Mouse (Mus musculus): ENCODE measurements around the gene Olfr224. TPM values are rescaled to one million over a fixed set of nuclear protein-coding genes. Genes with fewer than 3 reads are reported as not detected.
"Not testable (repeated sequence)": the region's sequence is repeated elsewhere in the genome, so short reads cannot be mapped to it uniquely, and the experiment has no call there.

The Olfr224 gene
- polyA plus RNA-seq, 1 experiment from 2014 or later, result 0.06 TPM

- ATAC-seq (replicated peaks; ENCODE audit: insufficient number of reproducible peaks, insufficient read depth, low FRiP score, low read depth), result no peak
- H3K27ac ChIP-seq, result no peak overlapping the region
- H3K36me3 ChIP-seq, result no peaks in the 10 kb centered on the region
- no peaks in the 10 kb centered on the region for H3K9me3 ChIP-seq (replicated peaks)
- H3K9ac ChIP-seq, result no peak overlapping the region
- H3K27me3 ChIP-seq, result no peaks in the 10 kb centered on the region
- no peaks in the 10 kb centered on the region for H3K4me1 ChIP-seq (replicated peaks)
- no peak overlapping the region for H3K4me3 ChIP-seq
- no peak overlapping the region for H3K4me2 ChIP-seq
These were observed 31.7 kb upstream of the Olfr224 start for GRCm38 (mm10) chr11:58602062-58602461.

GRCm38 (mm10) chr11:58597837-58598236 lies 27.5 kb upstream of the Olfr224 start:
- no peak overlapping the region for H3K4me2 ChIP-seq
- peaks cover 3% of the 10 kb centered on the region; the same call in 1 of the 2 replicates for H3K27me3 ChIP-seq
- no peak overlapping the region for H3K27ac ChIP-seq
- no peaks in the 10 kb centered on the region for H3K36me3 ChIP-seq
- H3K9ac ChIP-seq, result no peak overlapping the region
- no peak for ATAC-seq (replicated peaks; ENCODE audit: insufficient number of reproducible peaks, insufficient read depth, low FRiP score, low read depth)
- no peaks in the 10 kb centered on the region for H3K9me3 ChIP-seq (replicated peaks)
- H3K4me1 ChIP-seq (replicated peaks), result no peaks in the 10 kb centered on the region
- 81% methylated on average over 13 of the region's 13 CpGs for WGBS
- no peak overlapping the region for H3K4me3 ChIP-seq

- Histone ChIP-seq H3K27ac (no peak within 1 kb of the TSS), H3K4me1 (replicated peaks) (no peaks in the 10 kb centered on the region), H3K4me2 (no peak within 1 kb of the TSS), H3K9ac (no peak within 1 kb of the TSS), H3K4me3 (no peak within 1 kb of the TSS), H3K9me3 (replicated peaks) (no peaks in the 10 kb centered on the region), H3K27me3 (peaks cover 3% of the 10 kb centered on the region; the same call in 1 of the 2 replicates), H3K36me3 (no peaks in the 10 kb centered on the region)
- 74% methylated on average over 6 of the region's 6 CpGs for WGBS
- no peak for ATAC-seq (replicated peaks; ENCODE audit: insufficient number of reproducible peaks, insufficient read depth, low FRiP score, low read depth)
These were observed 24.5 kb upstream of the Olfr224 start, which contains the start of gene Olfr324 for GRCm38 (mm10) chr11:58594814-58595213. Olfr324 (plus strand) TSS chr11:58595114.

- no peak overlapping the region for H3K27ac ChIP-seq
- no peak overlapping the region for H3K4me3 ChIP-seq
- no peaks in the 10 kb centered on the region for H3K27me3 ChIP-seq
- no peak for ATAC-seq (replicated peaks; ENCODE audit: insufficient number of reproducible peaks, insufficient read depth, low FRiP score, low read depth)
- H3K4me1 ChIP-seq (replicated peaks), result no peaks in the 10 kb centered on the region
- H3K9ac ChIP-seq, result no peak overlapping the region
- no peaks in the 10 kb centered on the region for H3K36me3 ChIP-seq
- no peaks in the 10 kb centered on the region for H3K9me3 ChIP-seq (replicated peaks)
- H3K4me2 ChIP-seq, result no peak overlapping the region
- WGBS, result 62% methylated on average over 3 of the region's 3 CpGs
These were observed 18.4 kb upstream of the Olfr224 start for GRCm38 (mm10) chr11:58588620-58589250.

GRCm38 (mm10) chr11:58587898-58588348 lies 17.6 kb upstream of the Olfr224 start:
- Histone ChIP-seq H3K9me3 (replicated peaks) (no peaks in the 10 kb centered on the region), H3K4me2 (no peak overlapping the region), H3K27ac (no peak overlapping the region), H3K27me3 (no peaks in the 10 kb centered on the region), H3K4me3 (no peak overlapping the region), H3K9ac (no peak overlapping the region), H3K4me1 (replicated peaks) (no peaks in the 10 kb centered on the region), H3K36me3 (no peaks in the 10 kb centered on the region)
- no peak for ATAC-seq (replicated peaks; ENCODE audit: insufficient number of reproducible peaks, insufficient read depth, low FRiP score, low read depth)
- WGBS, result 61% methylated on average over 7 of the region's 7 CpGs

GRCm38 (mm10) chr11:58578636-58579035 lies 8.3 kb upstream of the Olfr224 start:
- Histone ChIP-seq H3K4me1 (replicated peaks) (no peaks in the 10 kb centered on the region), H3K9ac (no peak overlapping the region), H3K4me2 (no peak overlapping the region), H3K27ac (no peak overlapping the region), H3K9me3 (replicated peaks) (no peaks in the 10 kb centered on the region), H3K27me3 (no peaks in the 10 kb centered on the region), H3K4me3 (no peak overlapping the region), H3K36me3 (no peaks in the 10 kb centered on the region)
- 61% methylated on average over 8 of the region's 8 CpGs for WGBS
- no peak for ATAC-seq (replicated peaks; ENCODE audit: insufficient number of reproducible peaks, insufficient read depth, low FRiP score, low read depth)

GRCm38 (mm10) chr11:58577430-58577829 lies 7.1 kb upstream of the Olfr224 start, which contains the start of gene Olfr325:
Olfr325 (plus strand) TSS chr11:58577730.
- no peak within 1 kb of the TSS for H3K27ac ChIP-seq
- no peak within 1 kb of the TSS for H3K4me3 ChIP-seq
- no peak within 1 kb of the TSS for H3K4me2 ChIP-seq
- no peaks in the 10 kb centered on the region for H3K4me1 ChIP-seq (replicated peaks)
- 84% methylated on average over 1 of the region's 1 CpGs for whole genome bisulfite sequencing
- H3K9ac ChIP-seq, result no peak within 1 kb of the TSS
- no peaks in the 10 kb centered on the region for H3K36me3 ChIP-seq
- H3K27me3 ChIP-seq, result no peaks in the 10 kb centered on the region
- no peak for ATAC-seq (replicated peaks; ENCODE audit: insufficient number of reproducible peaks, insufficient read depth, low FRiP score, low read depth)
- H3K9me3 ChIP-seq (replicated peaks), result no peaks in the 10 kb centered on the region

- WGBS, result 72% methylated on average over 1 of the region's 1 CpGs
- H3K4me2 ChIP-seq, result no peak within 1 kb of the TSS
- H3K27me3 ChIP-seq, result no peaks in the 10 kb centered on the region
- no peak within 1 kb of the TSS for H3K4me3 ChIP-seq
- H3K9ac ChIP-seq, result no peak within 1 kb of the TSS
- no peak within 1 kb of the TSS for H3K27ac ChIP-seq
- no peaks in the 10 kb centered on the region for H3K4me1 ChIP-seq (replicated peaks)
- ATAC-seq (replicated peaks; ENCODE audit: insufficient number of reproducible peaks, insufficient read depth, low FRiP score, low read depth), result no peak
- H3K9me3 ChIP-seq (replicated peaks), result no peaks in the 10 kb centered on the region
- no peaks in the 10 kb centered on the region for H3K36me3 ChIP-seq
These were observed 14.8 kb downstream of the Olfr224 start, which contains the start of gene Olfr328 for GRCm38 (mm10) chr11:58555536-58555935. Olfr328 (minus strand) TSS chr11:58555636.

GRCm38 (mm10) chr11:58546322-58546721 lies 24.0 kb downstream of the Olfr224 start, which contains the start of gene Olfr329-ps:
Olfr329-ps (minus strand) TSS chr11:58546422.
- Histone ChIP-seq H3K27ac (no peak within 1 kb of the TSS), H3K4me2 (no peak within 1 kb of the TSS), H3K9me3 (replicated peaks) (no peaks in the 10 kb centered on the region), H3K4me1 (replicated peaks) (no peaks in the 10 kb centered on the region), H3K27me3 (no peaks in the 10 kb centered on the region), H3K4me3 (no peak within 1 kb of the TSS), H3K36me3 (no peaks in the 10 kb centered on the region), H3K9ac (no peak within 1 kb of the TSS)
- no peak for ATAC-seq (replicated peaks; ENCODE audit: insufficient number of reproducible peaks, insufficient read depth, low FRiP score, low read depth)
- WGBS, result 71% methylated on average over 5 of the region's 5 CpGs

- H3K4me2 ChIP-seq; H3K9ac ChIP-seq; H3K4me1 ChIP-seq (replicated peaks); ATAC-seq (replicated peaks; ENCODE audit: insufficient number of reproducible peaks, insufficient read depth, low FRiP score, low read depth); H3K9me3 ChIP-seq (replicated peaks); H3K36me3 ChIP-seq; H3K27ac ChIP-seq; H3K27me3 ChIP-seq; H3K4me3 ChIP-seq: not testable (repeated sequence)
These were observed 35.6 kb downstream of the Olfr224 start, which contains the start of gene Olfr330 for GRCm38 (mm10) chr11:58534736-58535135. Olfr330 (minus strand) TSS chr11:58534836.

- WGBS, result 90% methylated on average over 7 of the region's 9 CpGs
- ATAC-seq (replicated peaks; ENCODE audit: insufficient number of reproducible peaks, insufficient read depth, low FRiP score, low read depth), result not testable (repeated sequence)
These were observed 50.6 kb downstream of the Olfr224 start for GRCm38 (mm10) chr11:58519756-58520155.

GRCm38 (mm10) chr11:58518916-58519315 lies 51.4 kb downstream of the Olfr224 start:
- not testable (repeated sequence) for H3K9ac ChIP-seq; H3K9me3 ChIP-seq (replicated peaks); H3K36me3 ChIP-seq; H3K27ac ChIP-seq; H3K27me3 ChIP-seq; H3K4me2 ChIP-seq; ATAC-seq (replicated peaks; ENCODE audit: insufficient number of reproducible peaks, insufficient read depth, low FRiP score, low read depth); H3K4me1 ChIP-seq (replicated peaks); H3K4me3 ChIP-seq
- 90% methylated on average over 18 of the region's 18 CpGs for WGBS

More at GRCm38 (mm10) chr11:58519756-58520155, 50.6 kb downstream of the Olfr224 start:
- H3K27me3 ChIP-seq; H3K27ac ChIP-seq; H3K9me3 ChIP-seq (replicated peaks); H3K4me1 ChIP-seq (replicated peaks); H3K4me2 ChIP-seq; H3K36me3 ChIP-seq; H3K9ac ChIP-seq; H3K4me3 ChIP-seq: not testable (repeated sequence)

Data from heart, embryonic 15.5 days (tissue).